In genomic region chr5:127481416-127481815, GRCm38 (mm10) we compare ENCODE assay signal across 10 mouse cellular contexts.
DNase-seq lines count a peak whose midpoint lies in the region; ATAC-seq and TF ChIP-seq lines count a peak whose summit lies in the region.
"Had no signal": no experiment of that assay in that cellular context is flagged by ENCODE, and none has a peak within 500 bp of the region (broad histone marks: within the 10 kb centered on the region; RNA-seq: fewer than 3 reads in every experiment).

No protein-coding gene starts in this region.

- 24% methylated on average over 5 of the region's 5 CpGs for WGBS in hindbrain, embryonic 14.5 days
- WGBS in hindbrain, embryonic 16.5 days, result 30% methylated on average over 5 of the region's 5 CpGs
- WGBS in thymus, adult 2 months, result 72% methylated on average over 5 of the region's 5 CpGs

- H3K4me3 ChIP-seq in hindbrain, embryonic 14.5 days (replicated peaks; ENCODE audit: low read length), result no peak overlapping the region
- no peak overlapping the region for H3K4me3 ChIP-seq in hindbrain, embryonic 16.5 days (ENCODE audit: low read length)
- H3K4me3 ChIP-seq in thymus, adult 2 months (ENCODE audit: control insufficient read depth, insufficient read depth, low read length), result no peak overlapping the region
- H3K4me3 ChIP-seq: heart, embryonic 13.5 days had no signal

- no peak for ATAC-seq in hindbrain, embryonic 14.5 days (ENCODE audit: low FRiP score)
- no peak for ATAC-seq in hindbrain, embryonic 16.5 days
- no peak for ATAC-seq in activated CD4-positive, CD25-positive, alpha-beta regulatory T cell, adult 4 months

- no peak overlapping the region for H3K4me2 ChIP-seq in hindbrain, embryonic 14.5 days (replicated peaks)
- no peak overlapping the region for H3K4me2 ChIP-seq in hindbrain, embryonic 16.5 days (ENCODE audit: low read length)
- H3K4me2 ChIP-seq: heart, embryonic 13.5 days had no signal

- no peaks in the 10 kb centered on the region for H3K9me3 ChIP-seq in hindbrain, embryonic 14.5 days (ENCODE audit: control insufficient read depth, low read length)
- H3K9me3 ChIP-seq in hindbrain, embryonic 16.5 days (ENCODE audit: control insufficient read depth, low read length), result no peaks in the 10 kb centered on the region
- H3K9me3 ChIP-seq: heart, embryonic 13.5 days had no signal

- no peak for TF ChIP-seq POLR2A in thymus, adult 2 months (IDR thresholded peaks at IDR 0.05; ENCODE audit: control insufficient read depth, extremely low read depth, insufficient read depth, low read length, poor library complexity)

- H3K36me3 ChIP-seq in hindbrain, embryonic 14.5 days (replicated peaks; ENCODE audit: control insufficient read depth, insufficient read depth), result no peaks in the 10 kb centered on the region
- H3K36me3 ChIP-seq in hindbrain, embryonic 16.5 days (ENCODE audit: control insufficient read depth, insufficient read depth, low read length), result no peaks in the 10 kb centered on the region
- H3K36me3 ChIP-seq in thymus, adult 2 months (ENCODE audit: control insufficient read depth, insufficient read depth, low read length), result no peaks in the 10 kb centered on the region
- H3K36me3 ChIP-seq: heart, embryonic 13.5 days had no signal

- TF ChIP-seq CTCF in thymus, adult 2 months (IDR thresholded peaks at IDR 0.05; ENCODE audit: borderline replicate concordance, control insufficient read depth, extremely low read depth, insufficient read depth, low read length, poor library complexity), result no peak

- H3K27ac ChIP-seq in hindbrain, embryonic 14.5 days, result no peak overlapping the region
- no peak overlapping the region for H3K27ac ChIP-seq in hindbrain, embryonic 16.5 days (ENCODE audit: low read depth, low read length)
- no peak overlapping the region for H3K27ac ChIP-seq in thymus, adult 2 months (ENCODE audit: control insufficient read depth, insufficient read depth, low read length)
- H3K27ac ChIP-seq: heart, embryonic 13.5 days; macrophage had no signal

- H3K9ac ChIP-seq in hindbrain, embryonic 14.5 days, result no peak overlapping the region
- no peak overlapping the region for H3K9ac ChIP-seq in hindbrain, embryonic 16.5 days (ENCODE audit: low read depth, low read length)
- H3K9ac ChIP-seq: heart, embryonic 13.5 days had no signal

- intact Hi-C loops in gastrocnemius, postnatal 14 days (cut with DNase I; ENCODE audit: low total_unique reads), result loop anchor here (5.0 kb wide), 1 partner anchor 244 kb away; no protein-coding TSS in a partner anchor

- peaks cover 4% of the 10 kb centered on the region; the same call in 1 of the 2 replicates for H3K27me3 ChIP-seq in hindbrain, embryonic 14.5 days (ENCODE audit: control insufficient read depth, insufficient read depth, low read length)
- no peaks in the 10 kb centered on the region for H3K27me3 ChIP-seq in hindbrain, embryonic 16.5 days (replicated peaks; ENCODE audit: control insufficient read depth, insufficient read depth, low read length)
- no peaks in the 10 kb centered on the region for H3K27me3 ChIP-seq in thymus, adult 2 months (ENCODE audit: control insufficient read depth, insufficient read depth, low read length)

- peak; percentile 73 for DNase-seq in hindbrain, embryonic 14.5 days (ENCODE audit: low spot score)
- peak; percentile 33 for DNase-seq in thymus, adult 2 months
- no peak for DNase-seq in thymus, adult 18-20 months
- DNase-seq in cerebellum, adult 9-10 months, result peak; percentile 68
- peak; percentile 15 for DNase-seq in gastrocnemius, postnatal 14 days
- peak; percentile 76 for DNase-seq in lung, postnatal 14 days

- H3K4me1 ChIP-seq in hindbrain, embryonic 14.5 days (replicated peaks; ENCODE audit: control insufficient read depth, insufficient read depth, low read length), result peaks cover 28% of the 10 kb centered on the region; the same call in 1 of the 2 replicates
- H3K4me1 ChIP-seq in hindbrain, embryonic 16.5 days (ENCODE audit: control insufficient read depth, insufficient read depth, low read depth, low read length), result peaks cover 23% of the 10 kb centered on the region
- peaks cover 22% of the 10 kb centered on the region for H3K4me1 ChIP-seq in thymus, adult 2 months (replicated peaks; ENCODE audit: control insufficient read depth, insufficient read depth, low read length)

Comparison
In these comparisons a context has a peak if more than half of its experiments do, and no peak if none do; other contexts are left out.
1. DNase-seq: peak in hindbrain, embryonic 14.5 days (single experiment), thymus, adult 2 months (single experiment), cerebellum, adult 9-10 months (single experiment), gastrocnemius, postnatal 14 days (single experiment) and lung, postnatal 14 days (single experiment); none in thymus, adult 18-20 months (0 of 2).